Mouse (Mus musculus) brain, embryonic 14.5 days (tissue): ENCODE results near the gene Sapcd2.

Experiments used
- CTCF ChIP-seq: fragments of 200-500 bp; IDR thresholded peaks from 2 replicates; pipeline ENCODE4 v1.5.1; 2012; ENCODE audit warnings: inconsistent platforms, mild to moderate bottlenecking, moderate library complexity, borderline replicate concordance; ENCODE audit not compliant: insufficient read depth, insufficient read length; ENCODE audit errors: extremely low read depth
- POLR2A ChIP-seq: fragments of 200-500 bp; IDR thresholded peaks from 2 replicates; pipeline ENCODE4 v1.6.1; 2012; ENCODE audit warnings: mild to moderate bottlenecking, inconsistent platforms, borderline replicate concordance; ENCODE audit not compliant: poor library complexity, insufficient read depth, insufficient read length, severe bottlenecking; ENCODE audit errors: extremely low read depth

- TF ChIP-seq CTCF (no peak), POLR2A (no peak)
These were observed 22.6 kb upstream of the Sapcd2 start for GRCm38 (mm10) chr2:25349499-25349898.
